ENCODE assay signal across 8 mouse cellular contexts in genomic region chr19:32757831-32758792, GRCm38 (mm10). TPM values are rescaled to one million over a fixed set of nuclear protein-coding genes. Genes with fewer than 3 reads are reported as not detected.
A peak's percentile ranks its signal among the peaks of the same experiment; 100 is the strongest.
DNase-seq lines count a peak whose midpoint lies in the region; ATAC-seq and TF ChIP-seq lines count a peak whose summit lies in the region.

No protein-coding gene starts in this region.

- peak; percentile 60 for DNase-seq in ZHBTc4 (ENCODE audit: low read depth, low spot score)
- DNase-seq in cerebellum, adult 2 months = peak; percentile 67 to 74
- DNase-seq in gastrocnemius, adult 2 months = peak; percentile 77
- peak; percentile 83 for DNase-seq in intestine, embryonic 14.5 days (ENCODE audit: low spot score)
- no peak for DNase-seq in limb, embryonic 11.5 days (ENCODE audit: low spot score)
- DNase-seq in midbrain, embryonic 14.5 days = peak; percentile 76
- DNase-seq in spleen, postnatal 36 days (ENCODE audit: low spot score in 2 of 2) = peak; percentile 20 to 34
- no peak for DNase-seq in T-cell, adult 2 months (ENCODE audit: low spot score)

- intact Hi-C loops in gastrocnemius, adult 2 months (cut with DNase I) = loop anchor here (2.0 to 10.0 kb wide), 4 partner anchors 45 to 467 kb away; no protein-coding TSS in a partner anchor

- no peak for TF ChIP-seq CTCF in cerebellum, adult 2 months (IDR thresholded peaks at IDR 0.05; ENCODE audit: borderline replicate concordance, insufficient read depth, low read depth, low read length)
- TF ChIP-seq CTCF in gastrocnemius, adult 2 months (IDR thresholded peaks at IDR 0.05) = no peak

- peaks cover 7% of the 10 kb centered on the region for H3K4me1 ChIP-seq in cerebellum, adult 2 months (ENCODE audit: control insufficient read depth, insufficient read depth, low read length)
- peaks cover 20% of the 10 kb centered on the region for H3K4me1 ChIP-seq in intestine, embryonic 14.5 days (replicated peaks; ENCODE audit: control insufficient read depth, insufficient read depth, low read length)
- peaks cover 12% of the 10 kb centered on the region; the same call in 1 of the 2 replicates for H3K4me1 ChIP-seq in limb, embryonic 11.5 days (ENCODE audit: control insufficient read depth, insufficient read depth, low read length)
- peaks cover 42% of the 10 kb centered on the region for H3K4me1 ChIP-seq in midbrain, embryonic 14.5 days (ENCODE audit: control insufficient read depth, insufficient read depth, low read length)

- no peak for ATAC-seq in intestine, embryonic 14.5 days (replicated peaks; ENCODE audit: low FRiP score, low TSS enrichment, low read depth)
- no peak; the same call in 1 of the 2 replicates for ATAC-seq in limb, embryonic 11.5 days (ENCODE audit: insufficient number of reproducible peaks, low FRiP score, low TSS enrichment, low read depth)
- ATAC-seq in midbrain, embryonic 14.5 days (ENCODE audit: low FRiP score, low TSS enrichment) = peak; percentile 9

- no peaks in the 10 kb centered on the region for H3K9me3 ChIP-seq in intestine, embryonic 14.5 days (ENCODE audit: control insufficient read depth, low read length)
- H3K9me3 ChIP-seq in limb, embryonic 11.5 days (ENCODE audit: control insufficient read depth, low read length) = no peaks in the 10 kb centered on the region
- no peaks in the 10 kb centered on the region for H3K9me3 ChIP-seq in midbrain, embryonic 14.5 days (ENCODE audit: control insufficient read depth, low read length)

- WGBS in cerebellum, adult 2 months = under 1% methylated on average over 59 of the region's 69 CpGs
- WGBS in intestine, embryonic 14.5 days = under 1% methylated on average over 49 of the region's 69 CpGs
- WGBS in limb, embryonic 11.5 days = under 1% methylated on average over 40 of the region's 69 CpGs
- WGBS in midbrain, embryonic 14.5 days = under 1% methylated on average over 60 of the region's 69 CpGs

- peaks cover 4% of the 10 kb centered on the region for H3K36me3 ChIP-seq in intestine, embryonic 14.5 days (ENCODE audit: control insufficient read depth, insufficient read depth, low read length)
- H3K36me3 ChIP-seq in limb, embryonic 11.5 days (ENCODE audit: control insufficient read depth, insufficient read depth, low read length) = no peaks in the 10 kb centered on the region
- H3K36me3 ChIP-seq in midbrain, embryonic 14.5 days (ENCODE audit: control insufficient read depth, insufficient read depth, low read length) = no peaks in the 10 kb centered on the region

- peak overlapping the region; percentile 96 for H3K9ac ChIP-seq in intestine, embryonic 14.5 days (ENCODE audit: low read length)
- peak overlapping the region; percentile 96 for H3K9ac ChIP-seq in limb, embryonic 11.5 days (ENCODE audit: low read length)
- peak overlapping the region; percentile 96 for H3K9ac ChIP-seq in midbrain, embryonic 14.5 days (replicated peaks; ENCODE audit: low read length)

- H3K27ac ChIP-seq in cerebellum, adult 2 months (ENCODE audit: insufficient read depth, low read length) = peak overlapping the region; percentile 86
- H3K27ac ChIP-seq in gastrocnemius, adult 2 months = peak overlapping the region; percentile 98
- peak overlapping the region; percentile 98 for H3K27ac ChIP-seq in intestine, embryonic 14.5 days (ENCODE audit: low read depth)
- H3K27ac ChIP-seq in limb, embryonic 11.5 days (replicated peaks; ENCODE audit: low read depth, low read length) = peak overlapping the region; percentile 98
- peak overlapping the region; percentile 98 for H3K27ac ChIP-seq in midbrain, embryonic 14.5 days (replicated peaks; ENCODE audit: low read depth, low read length)

- H3K27me3 ChIP-seq in cerebellum, adult 2 months (ENCODE audit: control insufficient read depth, insufficient read depth, low read length) = no peaks in the 10 kb centered on the region
- H3K27me3 ChIP-seq in intestine, embryonic 14.5 days (replicated peaks; ENCODE audit: control insufficient read depth, insufficient read depth, low read length) = no peaks in the 10 kb centered on the region
- 0 out of 2 replicates have a peak, but pooled peaks cover 2% of the 10 kb centered on the region for H3K27me3 ChIP-seq in limb, embryonic 11.5 days (ENCODE audit: control insufficient read depth, insufficient read depth, low read length)
- no peaks in the 10 kb centered on the region; the same call in 1 of the 2 replicates for H3K27me3 ChIP-seq in midbrain, embryonic 14.5 days (ENCODE audit: control insufficient read depth, insufficient read depth, low read length)

- peak overlapping the region; percentile 88 for H3K4me2 ChIP-seq in intestine, embryonic 14.5 days (ENCODE audit: low read length)
- peak overlapping the region; percentile 83 for H3K4me2 ChIP-seq in limb, embryonic 11.5 days (ENCODE audit: low read depth, severe bottlenecking)
- peak overlapping the region; percentile 96 for H3K4me2 ChIP-seq in midbrain, embryonic 14.5 days (ENCODE audit: low read length)

- peak overlapping the region; percentile 77 for H3K4me3 ChIP-seq in cerebellum, adult 2 months (replicated peaks; ENCODE audit: insufficient read depth, low read depth, low read length)
- H3K4me3 ChIP-seq in gastrocnemius, adult 2 months = peak overlapping the region; percentile 80
- peak overlapping the region; percentile 97 for H3K4me3 ChIP-seq in intestine, embryonic 14.5 days (ENCODE audit: low read depth, low read length)
- H3K4me3 ChIP-seq in limb, embryonic 11.5 days (ENCODE audit: low read depth, low read length) = peak overlapping the region; percentile 97
- peak overlapping the region; percentile 99 for H3K4me3 ChIP-seq in midbrain, embryonic 14.5 days (replicated peaks; ENCODE audit: low read depth, low read length)

- TF ChIP-seq POLR2A in cerebellum, adult 2 months (IDR thresholded peaks at IDR 0.05; ENCODE audit: borderline replicate concordance, insufficient read depth, low read length) = no peak

RNA-seq across cellular contexts. Expression of gene Pten, which starts 0.8 kb away (rescaled TPM):
- polyA plus RNA-seq in cerebellum, adult 2 months (2012; rRNA removed) = 36.6 and 38.1 TPM in 2 replicates
- total RNA-seq in gastrocnemius, adult 2 months (2021) = 10 to 100 TPM; 35.2 to 36.9 TPM
- polyA plus RNA-seq in intestine, embryonic 14.5 days (2014; fragmentation: Nextera tagmentation; extraction: Ambion mirVana) = 14.6 and 16.0 TPM in 2 replicates
- polyA plus RNA-seq in limb, embryonic 11.5 days (2014; fragmentation: Nextera tagmentation; extraction: Ambion mirVana) = 6.9 and 7.8 TPM in 2 replicates
- 22.6 and 29.8 TPM in 2 replicates for polyA plus RNA-seq in midbrain, embryonic 14.5 days (2014; fragmentation: Nextera tagmentation; extraction: Ambion mirVana)

RNA-seq across cellular contexts. Expression of gene Atad1, which starts 18.5 kb away (rescaled TPM):
- 77.2 and 85.3 TPM in 2 replicates for polyA plus RNA-seq in cerebellum, adult 2 months (2012; rRNA removed)
- 10 to 100 TPM; 55.3 to 71.6 TPM for total RNA-seq in gastrocnemius, adult 2 months (2021)
- polyA plus RNA-seq in intestine, embryonic 14.5 days (2014; fragmentation: Nextera tagmentation; extraction: Ambion mirVana) = 79.7 and 85.6 TPM in 2 replicates
- polyA plus RNA-seq in limb, embryonic 11.5 days (2014; fragmentation: Nextera tagmentation; extraction: Ambion mirVana) = 68.8 and 71.5 TPM in 2 replicates
- polyA plus RNA-seq in midbrain, embryonic 14.5 days (2014; fragmentation: Nextera tagmentation; extraction: Ambion mirVana) = 126 and 143 TPM in 2 replicates

Comparison
In these comparisons a context has a peak if more than half of its experiments do, and no peak if none do; other contexts are left out.
1. DNase-seq: peak in ZHBTc4 (single experiment), cerebellum, adult 2 months (2 of 2), gastrocnemius, adult 2 months (single experiment), intestine, embryonic 14.5 days (single experiment), midbrain, embryonic 14.5 days (single experiment) and spleen, postnatal 36 days (2 of 2); none in limb, embryonic 11.5 days (single experiment) and T-cell, adult 2 months (single experiment).
2. Peak in every context shown above with its lines, with median percentiles within 50 percentile points of each other: H3K27ac ChIP-seq, H3K4me3 ChIP-seq, H3K4me2 ChIP-seq and H3K9ac ChIP-seq.